Mouse (Mus musculus) stomach, postnatal 0 days (tissue): ENCODE results near the gene Fip1l1. TPM values are rescaled to one million over a fixed set of nuclear protein-coding genes. Genes with fewer than 3 reads are reported as not detected.

Experiments used
- ATAC-seq: fragments of 200-750 bp; cut with Nextera tagmentation; 2 replicates; pipeline ENCODE4 v1.8.0; 2017; ENCODE audit not compliant: low FRiP score, low TSS enrichment
- DNase-seq: peaks from one replicate; pipeline ENCODE4 v3.0.0-alpha.2; 2016; ENCODE audit warnings: low spot score
- H3K27ac ChIP-seq: fragments of 300-500 bp; sonication (generic); replicated peaks from 2 replicates; pipeline ENCODE4 v1.5.1; 2014; ENCODE audit warnings: mild to moderate bottlenecking, control low read depth
- H3K27me3 ChIP-seq: fragments of 300-500 bp; sonication (generic); 2 replicates; pipeline ENCODE4 v1.6.1; 2014; ENCODE audit warnings: low read length; ENCODE audit not compliant: control insufficient read depth, insufficient read depth
- H3K36me3 ChIP-seq: fragments of 300-500 bp; sonication (generic); 2 replicates; pipeline ENCODE4 v1.6.1; 2014; ENCODE audit warnings: low read length, mixed read lengths; ENCODE audit not compliant: control insufficient read depth, insufficient read depth
- H3K4me1 ChIP-seq: fragments of 300-500 bp; sonication (generic); replicated peaks from 2 replicates; pipeline ENCODE4 v1.6.1; 2014; ENCODE audit warnings: antibody characterized with exemption; ENCODE audit not compliant: control insufficient read depth, insufficient read depth
- H3K4me2 ChIP-seq: fragments of 300-500 bp; sonication (generic); replicated peaks from 2 replicates; pipeline ENCODE4 v1.6.1; 2014; ENCODE audit warnings: low read depth, mild to moderate bottlenecking, control low read depth, moderate library complexity
- H3K4me3 ChIP-seq: fragments of 300-500 bp; sonication (generic); 2 replicates; pipeline ENCODE4 v1.5.1; 2014; ENCODE audit warnings: low read depth, low read length, control low read depth
- H3K9ac ChIP-seq: fragments of 300-500 bp; sonication (generic); 2 replicates; pipeline ENCODE4 v1.6.1; 2014; ENCODE audit warnings: mild to moderate bottlenecking, low read length, control low read depth, mixed read lengths
- H3K9me3 ChIP-seq: fragments of 300-500 bp; sonication (generic); 2 replicates; pipeline ENCODE4 v1.6.1; 2016; ENCODE audit warnings: low read length; ENCODE audit not compliant: control insufficient read depth
- CTCF ChIP-seq: IDR thresholded peaks from 2 replicates; pipeline ENCODE4 v1.5.1; 2016; ENCODE audit warnings: antibody characterized with exemption, low read depth, mild to moderate bottlenecking, moderate library complexity
- EP300 ChIP-seq: optimal IDR thresholded peaks from 2 replicates; pipeline ENCODE3; 2016; ENCODE audit warnings: antibody characterized with exemption
- WGBS: fragments of 180-500 bp; shearing (Covaris S2); extraction: QIAGEN DNeasy Blood & Tissue Kit; methylation state at CpG from one replicate; pipeline ENCODE4 v1.1.7; 2014; 5-methylcytosine and 5-hydroxymethylcytosine counted together
- polyA plus RNA-seq: library from polyadenylated mRNA; unstranded; fragments of >200 nt; fragmentation: Nextera tagmentation; extraction: Ambion mirVana; gene quantifications from 2 replicates; pipeline ENCODE4 v1.2.1, GENCODE M21; 2015

Gene Fip1l1
- polyA plus RNA-seq, 1 experiment from 2014 or later: 33.3 TPM

DNA sequence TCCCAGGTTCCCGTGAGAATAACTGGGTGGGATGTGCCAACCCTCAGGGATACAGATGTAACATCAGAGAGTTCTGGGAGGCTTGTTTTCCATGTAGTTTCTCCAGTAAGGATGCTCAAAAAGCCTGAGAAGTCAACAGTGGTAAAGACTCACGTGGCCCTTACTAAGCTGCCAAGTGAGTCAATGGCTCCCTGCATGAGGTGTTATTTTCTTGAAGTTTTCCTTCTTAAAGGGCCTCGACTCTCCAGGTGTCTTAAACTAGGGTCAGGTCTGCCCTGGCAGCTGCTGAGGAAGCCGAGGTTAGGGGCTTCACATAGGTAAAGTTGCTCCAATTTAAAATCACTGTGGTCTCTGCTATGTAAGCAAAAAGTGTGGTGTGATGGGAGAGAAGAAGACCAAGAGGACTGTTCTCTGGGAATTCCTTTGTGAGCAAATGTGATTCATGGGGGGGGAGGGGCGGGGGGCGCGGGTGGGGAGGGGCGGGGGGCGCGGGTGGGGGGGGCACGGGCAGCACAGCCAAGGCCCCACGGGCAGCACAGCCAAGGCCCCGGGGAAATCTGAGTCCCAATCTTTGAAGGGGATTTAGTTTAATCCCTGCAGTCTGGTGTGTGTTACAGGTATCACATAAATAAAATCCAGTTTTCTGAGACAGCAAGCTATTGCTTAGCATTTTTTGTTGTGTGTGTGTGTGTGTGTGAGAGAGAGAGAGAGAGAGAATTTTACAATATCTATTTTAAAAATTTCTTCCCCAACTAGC is 82.7 kb downstream of the Fip1l1 start:
- WGBS: 46% methylated on average over 13 of the region's 13 CpGs
- Histone ChIP-seq H3K9ac (no peak overlapping the region), H3K27ac (no peak overlapping the region), H3K9me3 (no peaks in the 10 kb centered on the region), H3K4me1 (no peaks in the 10 kb centered on the region), H3K4me2 (no peak overlapping the region), H3K4me3 (no peak overlapping the region), H3K36me3 (no peaks in the 10 kb centered on the region), H3K27me3 (no peaks in the 10 kb centered on the region)
- ATAC-seq (no peak), DNase-seq (no peak)
- TF ChIP-seq EP300 (no peak), CTCF (no peak)

- ATAC-seq: no peak
- 60% methylated on average over 3 of the region's 3 CpGs for WGBS
- Histone ChIP-seq H3K27ac (no peak overlapping the region), H3K27me3 (no peaks in the 10 kb centered on the region), H3K4me3 (no peak overlapping the region), H3K9me3 (no peaks in the 10 kb centered on the region), H3K4me1 (no peaks in the 10 kb centered on the region), H3K9ac (no peak overlapping the region), H3K4me2 (no peak overlapping the region), H3K36me3 (no peaks in the 10 kb centered on the region)
- TF ChIP-seq EP300 (no peak), CTCF (peak; percentile 72)
- DNase-seq: peak; percentile 33
Measured at GRCm38 (mm10) chr5:74618573-74619059, 83.4 kb downstream of the Fip1l1 start.

DNA sequence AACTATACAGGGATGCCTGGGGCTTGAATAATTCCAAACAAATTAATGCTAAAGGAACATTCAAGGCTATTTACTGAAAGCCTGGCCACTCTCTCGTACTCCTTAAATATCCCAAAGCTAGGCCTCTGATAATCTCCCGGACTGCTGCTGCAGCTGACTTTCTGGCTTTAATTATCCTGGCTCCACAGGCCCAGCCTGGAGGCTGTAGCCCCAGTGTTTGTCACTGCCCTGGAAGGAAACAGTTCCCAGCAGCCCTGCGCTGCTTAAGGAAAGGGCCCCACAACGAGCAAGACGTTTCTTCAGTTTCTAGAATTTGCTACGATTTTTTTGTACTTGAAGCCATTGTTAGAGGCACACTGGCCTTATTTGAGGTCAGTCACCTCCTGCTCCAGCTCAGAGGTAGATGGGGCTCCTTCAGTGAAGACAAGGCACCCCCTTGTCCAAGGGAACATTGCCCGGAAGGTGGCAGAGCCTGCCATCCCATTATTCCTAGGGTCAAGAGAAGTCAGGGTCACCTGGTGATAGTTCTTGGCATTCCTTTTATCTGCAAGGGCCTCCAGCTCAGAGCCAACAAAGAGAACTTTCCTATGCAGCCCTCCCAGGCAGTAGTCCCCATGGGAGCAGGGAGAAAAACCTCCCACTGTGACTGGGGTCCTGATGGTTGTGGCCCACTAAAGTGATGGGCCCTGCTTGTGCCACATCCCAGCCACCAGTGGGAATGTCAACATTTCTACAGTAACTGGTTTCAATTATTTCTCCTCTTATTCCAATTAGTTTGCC is 86.6 kb downstream of the Fip1l1 start:
- DNase-seq: no peak
- no peak overlapping the region for H3K9ac ChIP-seq
- ATAC-seq: no peak
- H3K4me1 ChIP-seq: no peaks in the 10 kb centered on the region
- H3K27me3 ChIP-seq: no peaks in the 10 kb centered on the region
- no peaks in the 10 kb centered on the region for H3K36me3 ChIP-seq
- H3K27ac ChIP-seq: no peak overlapping the region
- 60% methylated on average over 7 of the region's 7 CpGs for WGBS
- H3K4me2 ChIP-seq: no peak overlapping the region
- H3K9me3 ChIP-seq: no peaks in the 10 kb centered on the region
- no peak overlapping the region for H3K4me3 ChIP-seq
- TF ChIP-seq CTCF (no peak), EP300 (no peak)

GRCm38 (mm10) chr5:74623316-74624000 is 88.2 kb downstream of the Fip1l1 start:
- Histone ChIP-seq H3K9ac (no peak overlapping the region), H3K36me3 (no peaks in the 10 kb centered on the region), H3K27me3 (no peaks in the 10 kb centered on the region), H3K4me2 (no peak overlapping the region), H3K4me1 (no peaks in the 10 kb centered on the region), H3K27ac (no peak overlapping the region), H3K4me3 (no peak overlapping the region), H3K9me3 (no peaks in the 10 kb centered on the region)
- 95% methylated on average over 14 of the region's 14 CpGs for WGBS
- no peak for TF ChIP-seq EP300
- TF ChIP-seq CTCF: no peak
- DNase-seq (no peak), ATAC-seq (no peak)

DNA sequence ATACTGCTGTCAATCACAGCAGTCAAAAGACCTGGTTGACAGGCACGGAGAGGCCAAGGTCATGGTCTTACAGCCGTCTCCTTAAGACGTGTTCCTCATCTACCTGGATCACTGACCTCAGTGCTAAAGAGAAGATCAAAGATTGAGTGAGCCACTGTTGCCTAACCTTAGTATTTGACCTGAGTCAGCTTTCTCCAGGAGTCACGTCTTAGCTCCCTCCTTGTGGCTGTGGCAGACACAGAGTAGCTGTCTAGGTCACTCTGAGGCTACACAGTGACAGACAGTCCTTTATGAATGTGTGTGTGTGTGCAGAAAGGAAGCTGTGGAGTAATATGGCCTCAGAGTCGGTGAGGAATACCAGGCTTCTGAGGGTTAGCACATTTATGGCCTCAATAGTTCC is 89.1 kb downstream of the Fip1l1 start:
- TF ChIP-seq EP300: no peak
- no peak for TF ChIP-seq CTCF
- 61% methylated on average over 5 of the region's 5 CpGs for whole genome bisulfite sequencing
- DNase-seq (no peak), ATAC-seq (no peak)
- Histone ChIP-seq H3K36me3 (no peaks in the 10 kb centered on the region), H3K4me1 (no peaks in the 10 kb centered on the region), H3K27ac (no peak overlapping the region), H3K9me3 (no peaks in the 10 kb centered on the region), H3K4me2 (no peak overlapping the region), H3K9ac (no peak overlapping the region), H3K4me3 (no peak overlapping the region), H3K27me3 (no peaks in the 10 kb centered on the region)
